Mouse (Mus musculus) embryonic facial prominence, embryonic 11.5 days (tissue): ENCODE measurements around the gene Slc4a1. TPM values are rescaled to one million over a fixed set of nuclear protein-coding genes. Genes with fewer than 3 reads are reported as not detected.
"Not testable (repeated sequence)": the region's sequence is repeated elsewhere in the genome, so short reads cannot be mapped to it uniquely, and the experiment has no call there.

Experiments used
- ATAC-seq: fragments of 200-750 bp; cut with Nextera tagmentation; replicated peaks from 2 replicates; pipeline ENCODE4 v1.8.0; 2017; ENCODE audit warnings: low read depth; ENCODE audit not compliant: insufficient number of reproducible peaks, low FRiP score, low TSS enrichment
- DNase-seq: peaks from one replicate; pipeline ENCODE4 v3.0.0-alpha.2; 2015; ENCODE audit warnings: low spot score
- H3K27ac ChIP-seq: fragments of 300-500 bp; sonication (generic); replicated peaks from 2 replicates; pipeline ENCODE4 v1.5.1; 2014; ENCODE audit warnings: mild to moderate bottlenecking, low read depth, low read length, control low read depth
- H3K27me3 ChIP-seq: fragments of 300-500 bp; sonication (generic); 2 replicates; pipeline ENCODE4 v1.6.1; 2014; ENCODE audit warnings: mild to moderate bottlenecking, low read length, moderate library complexity, mixed read lengths; ENCODE audit not compliant: control insufficient read depth, insufficient read depth
- H3K36me3 ChIP-seq: fragments of 300-500 bp; sonication (generic); replicated peaks from 2 replicates; pipeline ENCODE4 v1.6.1; 2014; ENCODE audit warnings: low read depth, mild to moderate bottlenecking, low read length, moderate library complexity, mixed read lengths; ENCODE audit not compliant: control insufficient read depth, insufficient read depth
- H3K4me1 ChIP-seq: fragments of 300-500 bp; sonication (generic); 2 replicates; pipeline ENCODE4 v1.6.1; 2014; ENCODE audit warnings: low read length, mixed read lengths; ENCODE audit not compliant: control insufficient read depth, insufficient read depth
- H3K4me2 ChIP-seq: fragments of 300-500 bp; sonication (generic); 2 replicates; pipeline ENCODE4 v1.6.1; 2014; ENCODE audit warnings: low read depth, mild to moderate bottlenecking, control low read depth, low read length, moderate library complexity
- H3K4me3 ChIP-seq: fragments of 300-500 bp; sonication (generic); 2 replicates; pipeline ENCODE4 v1.5.1; 2014; ENCODE audit warnings: low read depth, low read length, control low read depth
- H3K9ac ChIP-seq: fragments of 300-500 bp; sonication (generic); replicated peaks from 2 replicates; pipeline ENCODE4 v1.6.1; 2014; ENCODE audit warnings: mild to moderate bottlenecking, control low read depth, low read length
- H3K9me3 ChIP-seq: fragments of 300-500 bp; sonication (generic); replicated peaks from 2 replicates; pipeline ENCODE4 v1.6.1; 2016; ENCODE audit warnings: mild to moderate bottlenecking, low read length, inconsistent platforms, mixed read lengths; ENCODE audit not compliant: control insufficient read depth
- WGBS: fragments of 180-500 bp; shearing (Covaris S2); extraction: QIAGEN DNeasy Blood & Tissue Kit; methylation state at CpG from one replicate; pipeline ENCODE4 v1.1.7; 2014; 5-methylcytosine and 5-hydroxymethylcytosine counted together
- polyA plus RNA-seq: library from polyadenylated mRNA; unstranded; fragments of >200 nt; fragmentation: Nextera tagmentation; extraction: Ambion mirVana; gene quantifications from 2 replicates; pipeline ENCODE4 v1.2.1, GENCODE M21; 2014

Slc4a1 gene
- polyA plus RNA-seq, 1 experiment from 2014 or later, result 25.8 TPM

DNA sequence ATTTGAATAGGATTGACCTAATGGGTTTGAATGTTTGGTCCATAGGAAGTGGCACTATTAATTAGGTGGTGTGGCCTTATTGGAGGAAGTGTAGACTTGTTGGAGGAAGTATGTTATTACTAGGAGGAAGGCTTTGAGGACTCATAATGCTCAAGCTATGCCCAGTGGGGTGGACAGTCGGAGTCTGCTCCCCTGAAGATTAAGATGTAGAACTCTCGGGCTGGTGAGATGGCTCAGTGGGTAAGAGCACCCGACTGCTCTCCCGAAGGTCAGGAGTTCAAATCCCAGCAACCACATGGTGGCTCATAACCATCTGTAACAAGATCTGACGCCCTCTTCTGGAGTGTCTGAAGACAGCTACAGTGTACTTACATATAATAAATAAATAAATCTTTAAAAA is 23.4 kb upstream of the Slc4a1 start:
- H3K9me3 ChIP-seq, H3K9ac ChIP-seq, H3K27ac ChIP-seq, H3K4me3 ChIP-seq, H3K27me3 ChIP-seq, DNase-seq, H3K36me3 ChIP-seq, H3K4me2 ChIP-seq, H3K4me1 ChIP-seq, ATAC-seq: not testable (repeated sequence)
- 94% methylated on average over 4 of the region's 5 CpGs for WGBS

DNA sequence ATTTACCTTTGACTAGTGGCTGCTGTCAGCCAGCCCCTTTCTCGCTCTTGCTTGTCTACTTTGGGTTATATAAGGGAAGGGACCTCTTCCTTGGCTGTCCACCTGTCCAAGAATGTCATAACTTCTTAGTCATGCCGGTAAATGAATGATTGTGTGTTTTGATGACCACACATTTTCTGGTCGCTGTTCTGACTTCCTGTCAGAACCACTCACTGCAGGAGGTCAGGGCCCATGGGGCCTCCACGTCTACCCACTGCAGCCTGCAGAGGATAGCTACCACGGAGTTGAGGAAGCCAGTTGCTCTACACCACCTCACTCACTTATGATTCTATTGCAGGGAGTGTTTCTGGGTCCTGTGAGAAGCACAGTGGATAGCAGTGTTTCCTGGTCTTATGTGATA is 20.1 kb upstream of the Slc4a1 start:
- Histone ChIP-seq H3K4me1 (no peaks in the 10 kb centered on the region), H3K4me2 (no peak overlapping the region), H3K36me3 (no peaks in the 10 kb centered on the region), H3K9me3 (no peaks in the 10 kb centered on the region), H3K27me3 (no peaks in the 10 kb centered on the region), H3K27ac (no peak overlapping the region), H3K9ac (no peak overlapping the region), H3K4me3 (no peak overlapping the region)
- WGBS, result 60% methylated on average over 5 of the region's 5 CpGs
- no peak for DNase-seq
- ATAC-seq, result no peak

DNA sequence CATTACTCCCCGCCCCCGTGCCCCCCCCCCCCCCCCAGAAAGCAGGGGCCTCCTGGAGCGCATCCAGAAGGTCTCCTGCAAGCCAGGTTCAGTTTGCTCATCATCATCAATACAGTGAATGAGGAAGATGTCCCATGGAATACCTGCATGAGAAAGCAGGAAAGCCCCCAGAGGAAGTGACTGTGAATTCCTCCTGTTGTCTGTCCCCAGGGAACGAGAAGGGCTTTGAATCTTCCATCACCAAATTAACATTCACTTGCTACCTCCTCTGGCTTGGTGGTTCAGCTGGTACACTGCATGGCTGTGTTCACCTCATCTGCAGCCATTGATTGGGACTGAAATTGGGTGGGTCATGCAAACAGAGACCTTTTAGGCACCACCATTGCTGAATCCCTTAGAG is 19.1 kb upstream of the Slc4a1 start:
- Histone ChIP-seq H3K4me2 (no peak overlapping the region), H3K4me1 (no peaks in the 10 kb centered on the region), H3K4me3 (no peak overlapping the region), H3K9me3 (no peaks in the 10 kb centered on the region), H3K27ac (no peak overlapping the region), H3K36me3 (no peaks in the 10 kb centered on the region), H3K9ac (no peak overlapping the region), H3K27me3 (no peaks in the 10 kb centered on the region)
- 67% methylated on average over 4 of the region's 4 CpGs for WGBS
- no peak for DNase-seq
- no peak for ATAC-seq

DNA sequence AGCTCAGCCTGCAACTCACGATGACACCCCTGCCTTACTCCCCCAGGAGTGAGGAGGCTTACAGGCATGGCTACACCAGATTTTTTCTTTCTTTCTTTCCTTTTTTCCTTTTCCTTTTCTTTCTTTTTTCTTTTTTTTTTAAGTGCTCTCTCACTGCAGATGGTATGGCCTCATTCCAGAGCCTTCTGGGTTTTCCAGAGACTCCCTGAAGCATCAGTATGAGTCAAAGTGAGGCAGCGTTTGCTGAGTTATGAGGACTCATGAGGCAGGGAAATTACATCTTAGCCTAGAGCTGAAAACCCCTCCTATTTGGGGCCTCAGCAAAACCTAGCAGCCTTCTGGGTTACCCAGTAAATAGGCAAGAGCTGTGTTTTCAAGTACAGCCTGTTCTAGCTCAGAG is 18.4 kb upstream of the Slc4a1 start:
- ATAC-seq (no peak), DNase-seq (no peak)
- Histone ChIP-seq H3K4me1 (no peaks in the 10 kb centered on the region), H3K9me3 (no peaks in the 10 kb centered on the region), H3K9ac (no peak overlapping the region), H3K4me3 (no peak overlapping the region), H3K4me2 (no peak overlapping the region), H3K27me3 (no peaks in the 10 kb centered on the region), H3K36me3 (no peaks in the 10 kb centered on the region), H3K27ac (no peak overlapping the region)
- 82% methylated on average over 2 of the region's 2 CpGs for WGBS

DNA sequence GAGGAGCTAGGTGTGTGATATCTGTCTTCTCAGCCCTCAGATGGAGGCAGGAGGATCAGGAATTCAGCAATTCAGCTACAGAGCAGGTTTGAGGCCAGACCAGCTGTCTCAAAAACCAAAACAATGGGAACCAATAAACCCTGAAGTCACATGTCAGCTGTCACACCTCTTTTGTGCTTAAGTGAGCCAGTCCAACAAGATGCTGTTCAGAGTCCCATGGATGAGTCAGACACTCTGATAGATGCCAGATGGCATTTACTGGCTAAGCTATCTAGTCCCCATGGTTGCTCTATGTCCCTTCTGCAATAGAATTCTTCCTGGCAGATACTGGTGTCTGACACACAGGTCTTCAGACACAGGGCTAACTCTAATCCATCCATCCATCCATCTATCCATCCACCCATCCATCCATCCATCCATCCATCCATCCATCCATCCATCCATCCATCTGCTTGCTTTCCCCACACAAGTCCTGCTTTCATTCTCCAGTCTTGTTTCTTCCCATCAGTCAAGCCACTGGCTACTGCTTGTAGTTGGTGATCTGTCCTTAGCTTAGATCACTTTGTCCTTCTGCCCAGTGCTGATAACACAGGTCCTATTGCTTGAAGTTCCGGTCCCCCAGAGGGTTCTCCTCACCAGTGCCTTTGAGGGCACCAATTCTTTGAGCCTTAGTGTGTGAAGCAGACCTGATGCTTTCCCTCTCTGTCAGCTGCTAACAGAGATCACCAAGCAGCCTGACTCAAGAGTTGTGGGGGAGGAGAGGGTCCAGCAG is 17.5 kb upstream of the Slc4a1 start:
- Histone ChIP-seq H3K4me3 (no peak overlapping the region), H3K4me2 (no peak overlapping the region), H3K27me3 (no peaks in the 10 kb centered on the region), H3K36me3 (no peaks in the 10 kb centered on the region), H3K9me3 (no peaks in the 10 kb centered on the region), H3K9ac (no peak overlapping the region), H3K27ac (no peak overlapping the region), H3K4me1 (no peaks in the 10 kb centered on the region)
- DNase-seq, result no peak
- 86% methylated on average over 1 of the region's 1 CpGs for WGBS
- no peak for ATAC-seq

DNA sequence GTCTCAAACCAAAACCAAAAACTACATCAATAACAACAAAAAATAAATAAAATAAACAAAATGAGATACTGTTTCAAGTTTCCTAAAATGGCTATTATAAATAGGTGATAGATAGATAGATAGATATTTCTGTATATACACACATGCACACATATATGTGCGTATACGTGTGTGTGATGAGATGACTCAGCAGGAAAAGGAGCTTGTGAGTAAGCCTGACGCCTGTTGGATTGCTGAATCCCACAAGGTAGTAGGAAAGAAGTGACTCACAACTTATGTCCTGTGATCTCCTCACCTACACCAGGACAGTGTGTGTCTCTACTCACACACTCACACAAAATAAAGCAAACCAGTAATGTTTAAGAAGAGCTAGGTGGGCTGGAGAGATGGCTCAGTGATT is 16.8 kb upstream of the Slc4a1 start:
- Histone ChIP-seq H3K4me2 (no peak overlapping the region), H3K4me1 (no peaks in the 10 kb centered on the region), H3K27ac (no peak overlapping the region), H3K4me3 (no peak overlapping the region), H3K9ac (no peak overlapping the region), H3K27me3 (no peaks in the 10 kb centered on the region), H3K36me3 (no peaks in the 10 kb centered on the region), H3K9me3 (no peaks in the 10 kb centered on the region)
- no peak for DNase-seq
- 83% methylated on average over 3 of the region's 3 CpGs for WGBS
- ATAC-seq, result no peak

DNA sequence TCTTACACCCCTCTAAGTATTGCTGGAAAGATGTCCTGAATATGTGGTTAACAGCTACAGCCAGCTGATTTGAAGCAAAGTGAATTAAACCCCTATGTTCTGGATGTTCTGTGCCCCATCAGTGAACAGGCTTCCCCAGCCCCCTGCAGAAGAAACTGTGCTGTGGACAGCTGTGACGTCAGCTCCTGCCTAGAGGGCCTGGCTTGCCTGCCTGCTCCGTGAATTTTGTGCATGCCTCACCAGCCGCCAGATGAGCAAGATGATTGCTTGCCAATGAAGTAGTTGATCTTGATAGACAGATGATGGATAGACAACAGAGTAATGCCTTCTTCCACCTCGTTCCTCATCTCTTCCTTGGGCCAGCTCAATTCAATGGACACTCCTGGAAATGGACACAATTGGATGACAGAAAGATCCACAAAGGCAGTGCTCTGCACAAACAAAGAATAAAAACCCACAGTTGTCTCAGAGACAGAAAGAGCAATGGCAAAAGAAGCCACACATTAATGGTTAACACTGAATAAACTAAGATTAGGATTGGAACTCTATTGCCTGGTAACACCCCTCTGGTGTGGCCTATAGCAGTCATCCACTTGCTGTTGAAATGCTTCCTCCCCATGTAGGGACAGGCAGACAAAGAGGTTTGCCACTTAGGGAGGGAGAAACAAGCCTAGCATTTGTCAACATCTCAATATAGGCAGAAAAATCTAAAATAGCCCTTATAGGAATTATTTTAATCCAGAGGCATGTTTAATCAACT is 15.5 kb upstream of the Slc4a1 start:
- no peaks in the 10 kb centered on the region for H3K27me3 ChIP-seq
- no peak overlapping the region for H3K9ac ChIP-seq
- no peak for ATAC-seq
- DNase-seq, result no peak
- H3K36me3 ChIP-seq, result no peaks in the 10 kb centered on the region
- H3K4me2 ChIP-seq, result no peak overlapping the region
- no peaks in the 10 kb centered on the region for H3K4me1 ChIP-seq
- no peaks in the 10 kb centered on the region for H3K9me3 ChIP-seq
- 47% methylated on average over 4 of the region's 4 CpGs for WGBS
- no peak overlapping the region for H3K27ac ChIP-seq
- H3K4me3 ChIP-seq, result no peak overlapping the region

DNA sequence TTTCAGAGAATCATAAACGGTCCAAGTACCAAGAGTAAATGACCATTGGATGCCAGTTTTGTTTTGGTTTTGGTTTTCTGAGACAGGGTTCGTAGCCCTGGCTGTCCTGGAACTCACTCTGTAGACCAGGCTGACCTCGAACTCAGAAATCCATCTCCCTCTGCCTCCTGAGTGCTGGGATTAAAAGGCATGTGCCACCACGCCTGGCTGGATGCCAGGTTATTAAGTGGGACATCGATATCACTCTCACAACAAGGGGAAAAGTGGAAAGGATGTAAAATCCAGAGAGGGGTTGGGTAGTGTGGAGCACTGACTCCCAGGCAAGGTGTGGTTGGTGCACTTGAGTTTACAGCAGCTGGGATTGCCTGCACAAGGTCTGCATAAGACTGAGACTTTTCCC is 14.1 kb upstream of the Slc4a1 start:
- Histone ChIP-seq H3K27me3 (no peaks in the 10 kb centered on the region), H3K36me3 (no peaks in the 10 kb centered on the region), H3K4me2 (no peak overlapping the region), H3K9ac (no peak overlapping the region), H3K4me1 (no peaks in the 10 kb centered on the region), H3K27ac (no peak overlapping the region), H3K4me3 (no peak overlapping the region), H3K9me3 (no peaks in the 10 kb centered on the region)
- ATAC-seq (no peak), DNase-seq (no peak)
- WGBS, result 79% methylated on average over 5 of the region's 5 CpGs
